Mouse (Mus musculus) kidney, embryonic 16.5 days (tissue): ENCODE data around the gene Ddx5. TPM values are rescaled to one million over a fixed set of nuclear protein-coding genes. Genes with fewer than 3 reads are reported as not detected.
"Not testable (repeated sequence)": the region's sequence is repeated elsewhere in the genome, so short reads cannot be mapped to it uniquely, and the experiment has no call there.

Experiments
- ATAC-seq: fragments of 200-750 bp; cut with Nextera tagmentation; 2 replicates; pipeline ENCODE4 v1.8.0; 2017; ENCODE audit warnings: moderate TSS enrichment; ENCODE audit not compliant: low FRiP score, low TSS enrichment
- H3K27ac ChIP-seq: fragments of 300-500 bp; sonication (generic); 2 replicates; pipeline ENCODE4 v1.5.1; 2014; ENCODE audit warnings: low read length
- H3K27me3 ChIP-seq: fragments of 300-500 bp; sonication (generic); 2 replicates; pipeline ENCODE4 v1.6.1; 2014; ENCODE audit warnings: low read length, control low read depth, mixed read lengths; ENCODE audit not compliant: insufficient read depth
- H3K36me3 ChIP-seq: fragments of 300-500 bp; sonication (generic); 2 replicates; pipeline ENCODE4 v1.6.1; 2014; ENCODE audit warnings: low read length, control low read depth, mixed read lengths; ENCODE audit not compliant: insufficient read depth
- H3K4me1 ChIP-seq: fragments of 300-500 bp; sonication (generic); 2 replicates; pipeline ENCODE4 v1.6.1; 2014; ENCODE audit warnings: low read length, control low read depth, mixed read lengths; ENCODE audit not compliant: insufficient read depth
- H3K4me2 ChIP-seq: fragments of 300-500 bp; sonication (generic); replicated peaks from 2 replicates; pipeline ENCODE4 v1.6.1; 2014; ENCODE audit warnings: low read depth, low read length
- H3K4me3 ChIP-seq: fragments of 300-500 bp; sonication (generic); 2 replicates; pipeline ENCODE4 v1.5.1; 2014; ENCODE audit warnings: mild to moderate bottlenecking, low read length
- H3K9ac ChIP-seq: fragments of 300-500 bp; sonication (generic); replicated peaks from 2 replicates; pipeline ENCODE4 v1.6.1; 2014; ENCODE audit warnings: low read length
- H3K9me3 ChIP-seq: fragments of 300-500 bp; sonication (generic); 2 replicates; pipeline ENCODE4 v1.6.1; 2016; ENCODE audit warnings: low read length, control low read depth
- WGBS: fragments of 180-500 bp; shearing (Covaris S2); extraction: QIAGEN DNeasy Blood & Tissue Kit; methylation state at CpG from one replicate; pipeline ENCODE4 v1.1.7; 2014; 5-methylcytosine and 5-hydroxymethylcytosine counted together
- polyA plus RNA-seq: library from polyadenylated mRNA; unstranded; fragments of >200 nt; fragmentation: Nextera tagmentation; extraction: Ambion mirVana; gene quantifications from 2 replicates; pipeline ENCODE4 v1.2.1, GENCODE M21; 2015

The Ddx5 gene
- polyA plus RNA-seq, 1 experiment from 2014 or later = 369 TPM

DNA sequence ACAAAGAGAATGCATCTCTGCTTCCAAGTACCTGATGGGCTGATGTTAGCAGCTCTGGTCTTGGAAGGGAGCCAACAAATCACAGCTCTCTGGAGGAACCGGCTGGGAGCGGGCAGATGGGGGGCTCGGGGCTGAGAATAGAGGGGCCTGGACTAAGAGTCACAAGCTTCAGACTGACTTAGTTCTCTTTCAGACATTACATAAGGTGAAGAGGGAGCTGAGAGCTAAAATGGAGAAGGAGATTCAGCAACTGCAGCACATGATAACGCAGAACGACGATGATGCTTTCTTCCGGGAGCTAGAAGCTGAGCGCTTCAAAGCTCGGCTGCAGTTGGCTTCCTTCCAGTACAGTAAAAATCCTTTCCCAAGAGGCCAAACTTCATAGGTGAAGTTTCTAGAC is 29.4 kb upstream of the Ddx5 start:
- Histone ChIP-seq H3K9ac (no peak overlapping the region), H3K27ac (no peak overlapping the region), H3K36me3 (peaks cover 70% of the 10 kb centered on the region), H3K9me3 (no peaks in the 10 kb centered on the region), H3K4me3 (no peak overlapping the region), H3K4me2 (no peak overlapping the region), H3K4me1 (no peaks in the 10 kb centered on the region), H3K27me3 (no peaks in the 10 kb centered on the region)
- no peak for ATAC-seq
- 46% methylated on average over 9 of the region's 9 CpGs for WGBS

DNA sequence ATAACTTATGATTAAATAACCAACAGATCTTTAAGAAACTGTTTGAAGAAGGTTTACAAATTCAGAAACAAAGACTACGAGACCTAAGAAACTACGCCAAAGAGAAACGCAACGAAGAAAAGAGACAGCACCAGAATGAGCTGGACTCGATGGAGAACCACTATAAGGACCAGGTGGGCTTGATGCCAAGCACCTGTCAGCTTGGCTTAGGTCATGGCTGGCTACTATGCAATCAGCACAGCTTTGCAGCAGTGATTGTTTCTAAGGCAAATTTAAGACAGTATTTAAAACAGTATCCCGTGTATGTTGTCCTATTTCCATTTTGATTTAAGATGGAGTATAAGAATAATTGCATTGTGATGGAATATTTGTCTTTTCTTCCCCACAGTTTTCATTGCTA is 28.8 kb upstream of the Ddx5 start:
- no peak for ATAC-seq
- Histone ChIP-seq H3K27me3 (no peaks in the 10 kb centered on the region), H3K9ac (no peak overlapping the region), H3K27ac (no peak overlapping the region), H3K9me3 (no peaks in the 10 kb centered on the region), H3K4me2 (no peak overlapping the region), H3K4me1 (no peaks in the 10 kb centered on the region), H3K4me3 (no peak overlapping the region), H3K36me3 (peaks cover 75% of the 10 kb centered on the region)
- 82% methylated on average over 6 of the region's 6 CpGs for WGBS

DNA sequence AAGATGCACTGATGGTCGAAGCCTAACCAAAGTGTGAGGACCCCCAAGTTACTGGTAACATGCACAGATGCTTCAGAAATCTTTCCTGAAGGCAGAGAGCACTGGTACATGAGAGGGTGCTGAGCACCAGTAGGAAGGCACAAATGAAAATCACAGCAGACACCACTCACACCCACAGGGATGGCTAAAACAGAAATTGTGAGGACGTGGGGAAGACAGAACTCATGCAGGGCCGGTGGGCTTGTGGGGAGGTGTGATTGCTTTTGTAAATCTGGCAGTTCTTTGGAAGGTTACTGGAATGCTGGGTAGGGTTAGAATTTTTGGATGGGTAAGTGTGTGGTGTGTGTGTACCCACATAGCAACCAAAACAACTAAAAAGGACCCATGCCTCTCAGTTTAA is 28.2 kb upstream of the Ddx5 start:
- ATAC-seq = no peak
- WGBS = 84% methylated on average over 3 of the region's 3 CpGs
- peaks cover 77% of the 10 kb centered on the region for H3K36me3 ChIP-seq

DNA sequence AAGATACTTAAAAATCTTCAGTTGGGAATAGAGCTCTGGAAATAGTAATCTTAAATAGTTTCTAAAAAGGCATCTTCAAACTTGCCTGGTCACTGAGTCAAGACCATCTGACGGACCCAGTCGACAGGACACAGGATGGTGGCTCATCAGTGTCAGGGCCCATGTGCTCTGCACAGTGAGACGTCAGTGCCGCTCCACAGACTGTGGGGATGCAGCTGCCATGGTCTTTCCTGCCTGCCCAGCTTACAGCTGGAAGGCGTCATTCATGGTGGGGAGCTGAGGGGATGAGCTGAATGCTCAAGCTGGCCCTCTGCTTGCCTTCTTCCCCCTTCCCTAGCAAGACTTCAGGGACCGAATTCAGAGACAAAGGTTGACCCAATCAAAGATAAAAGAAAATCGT is 27.3 kb upstream of the Ddx5 start:
- Histone ChIP-seq H3K4me3 (no peak overlapping the region), H3K27me3 (no peaks in the 10 kb centered on the region), H3K4me1 (no peaks in the 10 kb centered on the region), H3K9ac (no peak overlapping the region), H3K9me3 (no peaks in the 10 kb centered on the region), H3K36me3 (peaks cover 76% of the 10 kb centered on the region), H3K27ac (no peak overlapping the region), H3K4me2 (no peak overlapping the region)
- 65% methylated on average over 7 of the region's 7 CpGs for WGBS
- ATAC-seq = no peak

More for the DNA sequence above, 28.2 kb upstream of the Ddx5 start:
- no peak overlapping the region for H3K4me3 ChIP-seq
- H3K4me1 ChIP-seq = no peaks in the 10 kb centered on the region
- no peak overlapping the region for H3K9ac ChIP-seq
- H3K27ac ChIP-seq = no peak overlapping the region; the same call in 1 of the 2 replicates
- H3K9me3 ChIP-seq = no peaks in the 10 kb centered on the region
- no peaks in the 10 kb centered on the region for H3K27me3 ChIP-seq
- H3K4me2 ChIP-seq = no peak overlapping the region

GRCm38 (mm10) chr11:106815761-106816160 is 26.8 kb upstream of the Ddx5 start:
- H3K9me3 ChIP-seq = no peaks in the 10 kb centered on the region
- H3K4me2 ChIP-seq = no peak overlapping the region
- no peak overlapping the region for H3K9ac ChIP-seq
- no peaks in the 10 kb centered on the region for H3K27me3 ChIP-seq
- 73% methylated on average over 2 of the region's 2 CpGs for WGBS
- H3K27ac ChIP-seq = no peak overlapping the region
- H3K4me3 ChIP-seq = no peak overlapping the region
- peaks cover 78% of the 10 kb centered on the region for H3K36me3 ChIP-seq
- ATAC-seq = no peak
- no peaks in the 10 kb centered on the region for H3K4me1 ChIP-seq

DNA sequence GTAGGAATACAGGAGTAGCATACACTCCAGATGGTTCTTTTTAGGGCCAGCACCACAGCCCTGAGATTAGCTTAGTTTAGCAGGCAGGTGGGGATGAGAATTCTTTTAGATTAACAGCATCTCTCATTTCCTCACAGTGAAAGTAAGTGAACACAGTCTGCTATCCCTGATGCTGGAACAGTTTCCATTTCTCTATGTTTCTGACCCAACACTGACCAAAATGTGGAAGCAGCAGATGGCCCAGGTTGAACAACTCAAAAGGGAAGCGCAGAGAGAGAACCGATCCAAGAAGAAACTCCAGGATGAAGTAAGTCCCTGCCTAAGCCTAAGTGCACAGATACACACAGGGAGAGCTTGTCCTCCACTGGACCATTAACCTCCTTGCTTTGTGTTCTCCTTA is 26.3 kb upstream of the Ddx5 start:
- Histone ChIP-seq H3K9me3 (no peaks in the 10 kb centered on the region), H3K4me3 (no peak overlapping the region), H3K27me3 (no peaks in the 10 kb centered on the region), H3K9ac (no peak overlapping the region), H3K4me2 (no peak overlapping the region), H3K27ac (no peak overlapping the region), H3K4me1 (no peaks in the 10 kb centered on the region), H3K36me3 (peaks cover 78% of the 10 kb centered on the region)
- no peak for ATAC-seq
- 90% methylated on average over 2 of the region's 2 CpGs for WGBS

DNA sequence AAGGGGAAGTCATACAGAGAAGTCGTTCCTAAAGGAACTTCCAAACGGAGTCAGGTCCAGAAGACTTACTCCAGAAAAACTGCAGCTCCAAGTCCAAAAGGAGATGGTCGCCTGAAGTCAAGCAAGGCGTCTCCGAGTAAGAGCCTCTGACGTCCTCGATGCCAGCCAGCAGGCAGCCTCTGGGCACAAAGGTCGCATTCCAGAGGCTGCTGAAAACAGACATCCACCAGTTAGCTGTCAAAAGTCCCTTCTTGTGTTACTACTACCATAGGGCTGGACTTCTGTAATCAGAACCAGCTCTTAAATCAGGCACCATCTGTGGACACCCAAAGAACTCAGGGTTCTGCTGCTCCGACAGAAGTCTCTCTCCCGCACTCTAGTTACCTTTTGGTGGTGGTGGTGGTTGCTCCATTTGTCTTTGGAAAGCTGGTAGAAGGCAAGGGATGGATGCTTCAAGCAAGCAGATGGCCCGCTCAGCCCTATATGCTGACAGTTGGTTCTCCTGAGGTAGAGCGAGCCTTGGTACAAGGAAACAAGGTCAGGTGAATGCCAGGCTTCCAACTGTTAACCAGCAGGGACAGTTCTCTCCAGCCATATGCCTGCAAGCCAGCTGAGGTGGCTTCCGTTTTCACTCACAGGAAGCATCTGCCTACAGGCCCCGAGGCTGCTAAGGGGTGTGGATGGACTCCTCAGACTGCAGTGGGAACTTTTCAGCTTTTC is 25.8 kb upstream of the Ddx5 start:
- no peak overlapping the region for H3K4me3 ChIP-seq
- no peak overlapping the region for H3K4me2 ChIP-seq
- no peak for ATAC-seq
- no peaks in the 10 kb centered on the region for H3K27me3 ChIP-seq
- H3K4me1 ChIP-seq = no peaks in the 10 kb centered on the region
- peaks cover 73% of the 10 kb centered on the region for H3K36me3 ChIP-seq
- H3K9me3 ChIP-seq = no peaks in the 10 kb centered on the region
- H3K9ac ChIP-seq = no peak overlapping the region
- 64% methylated on average over 14 of the region's 14 CpGs for WGBS
- H3K27ac ChIP-seq = no peak overlapping the region

- Histone ChIP-seq H3K4me3 (no peak overlapping the region), H3K9me3 (no peaks in the 10 kb centered on the region), H3K9ac (no peak overlapping the region), H3K4me2 (no peak overlapping the region), H3K4me1 (no peaks in the 10 kb centered on the region), H3K27me3 (no peaks in the 10 kb centered on the region), H3K36me3 (peaks cover 68% of the 10 kb centered on the region), H3K27ac (no peak overlapping the region)
- no peak for ATAC-seq
- WGBS = 84% methylated on average over 7 of the region's 7 CpGs
These were observed 23.6 kb upstream of the Ddx5 start for GRCm38 (mm10) chr11:106812410-106813136.

GRCm38 (mm10) chr11:106807442-106807841 is 18.5 kb upstream of the Ddx5 start:
- not testable (repeated sequence) for H3K9me3 ChIP-seq, ATAC-seq, H3K9ac ChIP-seq, H3K4me3 ChIP-seq, H3K27ac ChIP-seq, H3K4me1 ChIP-seq, H3K4me2 ChIP-seq, H3K27me3 ChIP-seq
- 89% methylated on average over 1 of the region's 1 CpGs for WGBS
- H3K36me3 ChIP-seq = peaks cover 47% of the 10 kb centered on the region

- H3K4me1 ChIP-seq = no peaks in the 10 kb centered on the region
- WGBS = 85% methylated on average over 10 of the region's 10 CpGs
- no peak for ATAC-seq
These were observed 13.2 kb upstream of the Ddx5 start for GRCm38 (mm10) chr11:106802069-106802627.

More at GRCm38 (mm10) chr11:106802069-106802627, 13.2 kb upstream of the Ddx5 start:
- H3K27ac ChIP-seq = no peak overlapping the region
- no peak overlapping the region for H3K4me2 ChIP-seq
- no peak overlapping the region for H3K9ac ChIP-seq
- no peak overlapping the region for H3K4me3 ChIP-seq
- H3K27me3 ChIP-seq = no peaks in the 10 kb centered on the region
- H3K36me3 ChIP-seq = peaks cover 72% of the 10 kb centered on the region
- H3K9me3 ChIP-seq = peaks cover 6% of the 10 kb centered on the region
